Mouse (Mus musculus): Measurements from ENCODE around the gene Taf3.

The Taf3 gene

GRCm38 (mm10) chr2:9955576-9956535 lies 92.5 kb downstream of the Taf3 start:
- no peak for DNase-seq

- DNase-seq: no peak
Observed at GRCm38 (mm10) chr2:9946739-9947138, 101.7 kb downstream of the Taf3 start.

GRCm38 (mm10) chr2:9945611-9946010 lies 102.8 kb downstream of the Taf3 start:
- DNase-seq: no peak

GRCm38 (mm10) chr2:9943011-9943410 lies 105.4 kb downstream of the Taf3 start:
- no peak for DNase-seq

- DNase-seq: no peak
Observed at GRCm38 (mm10) chr2:9939250-9939649, 109.1 kb downstream of the Taf3 start.

- no peak for DNase-seq
Observed at GRCm38 (mm10) chr2:9935965-9936364, 112.4 kb downstream of the Taf3 start.

- no peak for DNase-seq
Observed at GRCm38 (mm10) chr2:9926905-9927283, 121.5 kb downstream of the Taf3 start.

GRCm38 (mm10) chr2:9926194-9926904 lies 122.0 kb downstream of the Taf3 start:
- DNase-seq: peak; percentile 16

- DNase-seq: peak; percentile 78
Observed at GRCm38 (mm10) chr2:9918691-9919471, 129.5 kb downstream of the Taf3 start.

GRCm38 (mm10) chr2:9917602-9918001 lies 130.8 kb downstream of the Taf3 start:
- DNase-seq: no peak

- DNase-seq: peak; percentile 38
Observed at GRCm38 (mm10) chr2:9905995-9906394, 142.4 kb downstream of the Taf3 start.

GRCm38 (mm10) chr2:9903854-9904560 lies 144.4 kb downstream of the Taf3 start:
- no peak for DNase-seq

- no peak for DNase-seq
Observed at GRCm38 (mm10) chr2:9897846-9898245, 150.6 kb downstream of the Taf3 start.

- DNase-seq: no peak
Observed at GRCm38 (mm10) chr2:9896097-9896770, 152.2 kb downstream of the Taf3 start.

GRCm38 (mm10) chr2:9894836-9895593 lies 153.4 kb downstream of the Taf3 start:
- no peak for DNase-seq

- DNase-seq: no peak
Observed at GRCm38 (mm10) chr2:9893272-9893953, 155.0 kb downstream of the Taf3 start.

GRCm38 (mm10) chr2:9892541-9892940 lies 155.9 kb downstream of the Taf3 start:
- DNase-seq: no peak

- DNase-seq: no peak
Observed at GRCm38 (mm10) chr2:9890906-9891305, 157.5 kb downstream of the Taf3 start.

- no peak for DNase-seq
Observed at GRCm38 (mm10) chr2:9890251-9890650, 158.1 kb downstream of the Taf3 start.

- DNase-seq: no peak
Observed at GRCm38 (mm10) chr2:9889651-9890183, 158.7 kb downstream of the Taf3 start, which contains the start of gene Gata3. Gata3 (minus strand) TSS chr2:9890034.
